12 mouse cellular contexts compared by ENCODE assay signal in genomic region chr2:60384763-60385085, GRCm38 (mm10). TPM values are rescaled to one million over a fixed set of nuclear protein-coding genes. Genes with fewer than 3 reads are reported as not detected.
DNase-seq lines count a peak whose midpoint lies in the region; ATAC-seq and TF ChIP-seq lines count a peak whose summit lies in the region.
"Had no signal": no experiment of that assay in that cellular context is flagged by ENCODE, and none has a peak within 500 bp of the region (broad histone marks: within the 10 kb centered on the region; RNA-seq: fewer than 3 reads in every experiment).

No protein-coding gene starts in this region.

- H3K36me3 ChIP-seq in hindbrain, embryonic 12.5 days = no peaks in the 10 kb centered on the region
- H3K36me3 ChIP-seq: neural tube, embryonic 13.5 days had no signal

- H3K9ac ChIP-seq in hindbrain, embryonic 12.5 days = no peak overlapping the region
- H3K9ac ChIP-seq: neural tube, embryonic 13.5 days had no signal

- H3K4me3 ChIP-seq in hindbrain, embryonic 12.5 days = no peak overlapping the region
- no peak overlapping the region for H3K4me3 ChIP-seq in left cerebral cortex, adult 2 months
- H3K4me3 ChIP-seq: megakaryocyte, embryonic 14.5 days; neural tube, embryonic 13.5 days had no signal

- TF ChIP-seq CTCF in left cerebral cortex, adult 2 months (IDR thresholded peaks at IDR 0.05) = no peak

- no peak for ATAC-seq in CD4-positive, CD25-positive, alpha-beta regulatory T cell, adult 4 months
- no peak for ATAC-seq in hindbrain, embryonic 12.5 days (ENCODE audit: low FRiP score)
- no peak for ATAC-seq in monocyte, adult 5-6 weeks (replicated peaks; ENCODE audit: insufficient number of reproducible peaks, low FRiP score, low TSS enrichment, poor library complexity, severe bottlenecking)
- ATAC-seq: inflammation-experienced regulatory T-cells, adult 6 months had no signal

- no peak overlapping the region for H3K4me2 ChIP-seq in hindbrain, embryonic 12.5 days (replicated peaks)
- H3K4me2 ChIP-seq: neural tube, embryonic 13.5 days had no signal

- H3K27me3 ChIP-seq in hindbrain, embryonic 12.5 days = peaks cover 21% of the 10 kb centered on the region

- H3K4me1 ChIP-seq in hindbrain, embryonic 12.5 days = peaks cover 9% of the 10 kb centered on the region; the same call in 1 of the 2 replicates

- intact Hi-C loops in left cerebral cortex, adult 2 months (cut with DNase I) = no loop called here

- H3K9me3 ChIP-seq in hindbrain, embryonic 12.5 days (replicated peaks) = no peaks in the 10 kb centered on the region
- H3K9me3 ChIP-seq: megakaryocyte, embryonic 14.5 days; neural tube, embryonic 13.5 days had no signal

- H3K27ac ChIP-seq in hindbrain, embryonic 12.5 days = no peak overlapping the region
- H3K27ac ChIP-seq in left cerebral cortex, adult 2 months = no peak overlapping the region
- H3K27ac ChIP-seq: neural tube, embryonic 13.5 days had no signal

- DNase-seq in CD4-positive, CD25-positive, alpha-beta regulatory T cell, adult 2 months (ENCODE audit: low read depth, low spot score) = peak; percentile 7
- peak; percentile 18 for DNase-seq in thymus, postnatal 4 days
- DNase-seq in thymus, postnatal 0 days (ENCODE audit: low spot score) = no peak
- peak; percentile 54 to 56 for DNase-seq in kidney, postnatal 36 days
- DNase-seq in left cerebral cortex, adult 2 months (ENCODE audit: extremely low spot score in 1 of 2, low spot score in 2 of 2) = no peak
- DNase-seq: cerebellum, adult 18-20 months had no signal

RNA-seq across cellular contexts. Expression of gene Ly75, which starts 1.6 kb away (rescaled TPM):
- 10 to 100 TPM; 13.2 to 14.7 TPM for polyA plus RNA-seq in CD4-positive, CD25-positive, alpha-beta regulatory T cell, adult 4 months (2017; shearing (Covaris generic))
- 23.6 and 24.5 TPM in 2 replicates for polyA plus RNA-seq in thymus, postnatal 0 days (2015; fragmentation: Nextera tagmentation; extraction: Ambion mirVana)
- 1.7 and 2.1 TPM in 2 replicates for polyA plus RNA-seq in hindbrain, embryonic 12.5 days (2016; fragmentation: Nextera tagmentation; extraction: Ambion mirVana)
- under 1 TPM; 0.68 to 0.91 TPM for total RNA-seq in left cerebral cortex, adult 2 months (2021)
- total RNA-seq in monocyte, adult 5-6 weeks (2017) = 4.5 to 18.4 TPM (median 4.9 TPM) in 3 replicates

Comparison
In these comparisons a context has a peak if more than half of its experiments do, and no peak if none do; other contexts are left out.
1. DNase-seq: peak in CD4-positive, CD25-positive, alpha-beta regulatory T cell, adult 2 months (single experiment), thymus, postnatal 4 days (single experiment) and kidney, postnatal 36 days (2 of 2); none in thymus, postnatal 0 days (single experiment) and left cerebral cortex, adult 2 months (0 of 2).